Mouse (Mus musculus) monocyte, adult 2 months (primary cell): ENCODE results near the gene Scaf8.
A peak's percentile ranks its signal among the peaks of the same experiment; 100 is the strongest.
"Not testable (repeated sequence)": the region's sequence is repeated elsewhere in the genome, so short reads cannot be mapped to it uniquely, and the experiment has no call there.

Experiments
- DNase-seq, 2 experiments: peaks; one replicate each; pipeline ENCODE4 v3.0.0; 2022; ENCODE audit warnings: low spot score in 2 of 2, low read depth in 1 of 2

Scaf8 gene

GRCm38 (mm10) chr17:3115380-3115974 is 705 bp downstream of the Scaf8 start:
- DNase-seq, result peak; percentile 49 to 73

DNA sequence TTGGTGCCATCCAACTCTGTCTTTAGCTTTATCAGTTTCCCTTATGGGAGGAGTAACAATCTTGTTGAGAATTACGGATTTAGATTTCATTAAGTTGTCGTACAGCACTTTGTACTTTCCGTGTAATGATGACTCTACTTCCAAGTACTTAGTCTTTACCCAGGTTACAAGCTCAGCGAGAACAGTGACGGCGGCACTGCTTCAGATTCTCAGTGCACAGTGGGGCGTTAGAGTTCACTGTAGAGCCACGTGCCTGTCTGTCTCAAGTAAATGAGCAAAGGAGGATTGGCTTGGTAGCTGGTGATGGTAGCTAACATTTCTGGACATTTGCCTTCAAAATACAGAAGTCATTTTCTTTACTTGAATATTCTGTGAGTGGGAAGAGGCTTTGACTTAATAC is 6.2 kb downstream of the Scaf8 start:
- not testable (repeated sequence) for DNase-seq

DNA sequence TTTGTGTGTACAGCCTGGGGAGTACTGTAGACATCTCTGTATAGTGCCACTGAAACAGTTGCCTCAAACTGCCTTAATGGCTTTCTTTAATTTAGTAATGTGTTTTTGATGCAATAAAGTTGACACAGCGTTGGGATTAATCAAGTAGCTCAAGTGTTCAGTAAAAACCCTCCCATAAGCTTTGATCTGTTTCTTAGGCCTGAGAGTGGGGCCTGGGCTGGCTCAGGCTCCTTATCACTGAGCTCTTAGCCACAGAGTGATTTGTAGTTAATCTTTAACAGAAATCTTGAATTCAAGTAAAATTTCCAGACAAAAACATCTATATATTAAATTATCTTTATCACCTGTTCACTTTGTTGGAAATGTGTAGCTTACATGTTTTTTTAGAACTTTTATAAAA is 8.8 kb downstream of the Scaf8 start:
- not testable (repeated sequence) for DNase-seq

- no peak for DNase-seq
These were observed 13.9 kb downstream of the Scaf8 start for GRCm38 (mm10) chr17:3128716-3129115.

GRCm38 (mm10) chr17:3129791-3130190 is 15.0 kb downstream of the Scaf8 start:
- DNase-seq, result no peak

DNA sequence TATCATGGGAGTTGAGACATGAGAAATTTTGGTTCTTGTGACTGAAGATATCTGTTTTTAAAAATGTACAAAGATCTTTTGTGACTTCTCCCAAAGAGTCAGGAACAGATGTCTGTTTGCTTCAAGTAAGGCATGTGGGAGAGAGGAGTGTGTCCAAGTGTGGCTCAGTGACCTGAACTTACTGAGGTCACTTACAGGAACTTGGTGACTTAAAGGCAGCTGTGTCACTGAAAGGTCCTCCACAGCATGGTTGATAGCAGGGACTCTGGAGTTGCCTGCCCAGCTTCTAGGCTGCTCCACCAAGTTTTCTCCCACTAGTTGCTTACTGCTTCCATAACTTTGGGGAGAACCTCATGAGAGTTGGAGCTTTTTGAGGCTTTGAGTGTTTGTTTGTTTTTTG is 20.6 kb downstream of the Scaf8 start:
- no peak for DNase-seq

GRCm38 (mm10) chr17:3136127-3136526 is 21.4 kb downstream of the Scaf8 start:
- no peak for DNase-seq

DNA sequence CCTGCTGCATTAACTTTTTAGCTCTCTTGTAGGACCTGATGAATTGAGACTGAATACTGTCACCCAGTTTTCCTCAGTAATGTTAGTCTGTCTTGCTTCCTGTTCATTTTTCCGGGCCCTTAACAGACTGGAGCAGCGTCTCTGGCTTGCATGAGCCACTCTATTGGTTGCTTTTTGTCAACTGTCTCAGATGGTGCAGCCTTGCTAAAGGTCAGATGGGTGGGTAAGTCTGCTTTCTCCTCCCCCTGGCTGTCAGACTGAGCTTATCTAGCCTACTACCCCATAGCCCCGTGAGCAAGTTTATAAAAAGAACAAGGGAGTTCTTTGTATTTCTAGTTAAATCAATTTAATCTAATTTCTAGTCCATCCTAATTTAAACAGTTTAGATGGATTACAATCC is 23.6 kb downstream of the Scaf8 start:
- no peak for DNase-seq

- DNase-seq, result no peak
These were observed 25.3 kb downstream of the Scaf8 start for GRCm38 (mm10) chr17:3140100-3140499.

GRCm38 (mm10) chr17:3148853-3149252 is 34.1 kb downstream of the Scaf8 start:
- DNase-seq, result no peak

DNA sequence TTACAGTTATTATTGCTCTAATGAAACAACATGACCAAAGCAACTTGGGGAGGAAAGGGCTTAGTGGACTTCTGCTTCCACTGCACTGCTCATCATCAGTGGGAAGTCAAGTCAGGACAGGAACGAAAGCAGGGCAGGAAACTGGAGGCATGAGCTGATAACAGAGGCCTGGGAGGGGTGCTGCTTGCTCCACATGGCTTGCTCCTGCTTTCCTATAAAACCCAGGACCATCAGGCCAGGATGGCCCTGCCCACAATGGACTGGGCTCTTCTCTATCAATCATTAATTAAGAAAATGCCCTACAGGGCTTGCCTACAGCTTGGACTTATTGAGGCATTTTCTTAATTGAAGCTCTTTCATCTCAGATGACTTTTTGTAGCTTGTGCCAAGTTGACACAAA is 34.8 kb downstream of the Scaf8 start:
- no peak for DNase-seq

GRCm38 (mm10) chr17:3150701-3151100 is 35.9 kb downstream of the Scaf8 start:
- not testable (repeated sequence) for DNase-seq

DNA sequence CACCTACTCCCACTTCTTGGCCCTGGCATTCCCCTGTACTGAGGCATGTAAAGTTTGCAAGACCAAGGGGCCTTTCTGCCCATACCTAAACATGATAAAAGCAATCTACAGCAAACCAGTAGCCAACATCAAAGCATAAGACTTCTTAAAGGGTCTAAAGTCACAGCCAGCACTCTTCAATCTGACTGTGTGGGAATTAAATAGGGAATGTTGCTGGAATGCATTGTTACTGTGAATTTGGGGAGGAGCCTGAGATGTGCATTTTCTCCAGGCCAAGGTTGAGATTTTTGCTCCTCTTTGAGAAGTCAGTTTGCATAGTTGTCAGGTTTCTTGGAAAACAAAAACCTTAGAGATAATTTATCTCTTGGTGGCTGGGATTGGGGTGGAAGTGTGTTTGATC is 36.4 kb downstream of the Scaf8 start:
- no peak for DNase-seq

DNA sequence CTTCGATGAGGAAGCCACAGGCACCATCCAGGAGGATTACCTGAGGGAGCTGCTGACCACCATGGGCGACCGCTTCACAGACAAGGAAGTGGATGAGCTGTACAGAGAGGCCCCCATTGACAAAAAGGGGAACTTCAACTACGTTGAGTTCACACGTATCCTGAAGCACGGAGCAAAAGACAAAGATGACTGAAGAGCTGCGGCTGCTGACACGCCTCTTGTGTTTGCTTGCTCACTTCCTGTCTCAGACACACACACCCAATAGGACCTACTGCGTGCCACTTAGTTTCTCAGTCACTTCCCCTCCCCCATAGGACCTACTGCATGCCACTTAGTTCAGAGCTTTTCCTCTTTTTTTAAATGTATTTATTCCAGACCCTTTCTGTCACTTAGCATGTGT is 41.4 kb downstream of the Scaf8 start:
- peak; percentile 21 to 41 for DNase-seq

- no peak for DNase-seq
These were observed 42.2 kb downstream of the Scaf8 start for GRCm38 (mm10) chr17:3157016-3157415.

GRCm38 (mm10) chr17:3162905-3163304 is 48.1 kb downstream of the Scaf8 start:
- no peak for DNase-seq

GRCm38 (mm10) chr17:3180425-3180945 is 65.7 kb downstream of the Scaf8 start:
- not testable (repeated sequence) for DNase-seq

DNA sequence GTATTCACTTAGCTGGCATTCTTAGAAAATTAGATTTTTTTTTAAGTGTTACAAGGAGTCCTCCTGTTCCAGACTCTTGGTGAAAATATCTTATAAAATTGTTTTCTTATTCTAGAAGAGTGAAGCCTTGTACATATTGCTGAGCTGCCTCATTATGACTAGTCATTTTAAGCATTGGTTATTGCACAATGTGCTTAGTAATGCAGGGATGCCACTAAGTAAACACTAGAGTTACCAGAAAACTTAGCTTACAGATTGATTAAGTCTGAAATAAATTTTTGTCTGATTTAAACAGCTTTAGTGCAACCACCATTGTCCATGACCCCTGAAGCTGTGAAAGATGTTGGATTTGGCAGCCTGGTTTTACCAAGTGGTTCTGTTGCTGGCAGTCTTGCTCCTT is 80.7 kb downstream of the Scaf8 start:
- not testable (repeated sequence) for DNase-seq

DNA sequence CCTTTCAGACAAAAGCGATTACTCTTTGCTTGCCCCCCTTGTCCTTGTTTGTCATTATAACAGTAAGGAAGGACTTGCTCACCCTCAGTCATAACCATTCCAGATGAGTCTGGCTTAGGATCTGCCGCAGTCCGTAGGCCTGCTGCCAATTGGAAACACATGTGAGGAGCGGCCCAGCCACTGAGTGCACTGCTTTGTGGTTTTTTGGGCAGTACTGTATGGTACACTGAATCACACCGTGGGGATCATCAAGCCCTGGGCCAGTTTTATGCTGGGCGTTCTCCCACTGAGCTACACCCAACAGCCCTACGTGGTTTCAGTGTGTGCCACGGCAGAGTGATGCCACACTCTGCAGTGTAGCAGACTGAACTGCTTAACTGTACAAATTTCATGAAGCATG is 85.6 kb downstream of the Scaf8 start:
- no peak for DNase-seq

- no peak for DNase-seq
These were observed 89.1 kb downstream of the Scaf8 start for GRCm38 (mm10) chr17:3203916-3204315.

DNA sequence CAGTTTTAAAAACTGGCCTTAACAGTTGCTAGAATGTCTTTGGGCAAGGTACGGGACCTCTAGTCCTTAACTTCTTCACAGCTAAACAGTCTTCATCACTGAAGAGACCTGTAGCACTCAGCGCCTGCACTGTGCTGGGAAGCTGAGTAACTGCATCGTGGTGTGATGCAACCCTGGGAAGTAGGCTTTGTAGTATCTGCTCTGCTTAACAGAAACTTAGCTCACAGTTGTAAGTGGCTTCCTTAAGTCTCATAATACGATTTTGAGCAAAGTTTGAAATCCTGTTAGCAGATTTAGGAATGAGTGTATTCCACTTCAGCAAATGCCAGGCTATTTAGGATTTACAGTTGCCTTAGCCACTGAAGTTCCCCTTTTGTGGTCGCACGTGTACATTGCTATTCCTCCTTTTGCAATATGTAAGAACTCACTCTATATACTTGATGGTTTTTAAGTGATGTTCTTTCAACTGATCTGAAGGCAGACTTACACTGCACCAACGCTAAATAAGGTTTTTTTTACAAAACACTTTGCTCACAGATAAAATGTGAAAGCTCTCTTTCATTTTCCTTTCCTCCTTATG is 90.1 kb downstream of the Scaf8 start:
- DNase-seq, result no peak

DNA sequence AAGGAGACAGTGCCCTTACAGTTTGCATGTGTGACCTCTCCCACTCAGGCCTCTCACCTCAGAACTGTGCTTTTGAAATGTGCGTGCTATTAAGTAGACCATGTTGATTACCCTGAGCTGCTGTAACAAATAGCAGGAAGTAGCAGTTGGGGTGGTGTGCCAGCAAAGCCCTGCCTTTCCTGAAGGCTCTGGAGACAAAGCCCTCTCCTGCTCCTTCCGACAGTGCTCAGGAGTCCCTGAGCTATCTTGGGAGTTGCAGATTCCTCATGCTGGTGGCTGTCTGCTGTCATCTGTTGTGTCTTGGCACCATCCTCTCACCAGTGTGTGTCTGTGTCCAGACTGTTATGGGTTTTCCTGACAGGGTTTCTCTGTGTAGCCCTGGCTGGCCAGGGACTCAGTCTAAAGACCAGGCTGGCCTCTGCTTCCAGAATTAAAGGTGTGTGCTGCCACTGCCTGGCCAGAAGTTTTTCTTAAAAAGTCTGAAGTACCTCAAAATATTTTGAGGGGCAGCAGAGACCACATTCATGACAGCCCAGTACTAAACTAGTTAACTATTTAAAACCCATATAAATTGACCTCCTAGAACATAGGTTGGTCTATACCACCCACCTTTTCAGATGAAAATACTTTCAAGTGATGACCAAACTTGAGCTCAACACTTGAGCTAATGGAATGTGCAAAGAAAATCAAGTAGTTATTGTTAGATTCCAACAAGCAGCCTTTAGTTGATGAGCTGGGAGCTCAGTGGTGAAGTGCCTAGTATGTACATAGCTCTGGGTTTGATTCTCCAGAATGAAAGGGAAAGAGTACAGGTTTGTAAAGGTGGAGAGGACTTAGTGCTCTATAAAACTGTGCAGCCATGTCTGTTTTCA is 92.0 kb downstream of the Scaf8 start:
- DNase-seq, result no peak
